In the genomic region with DNA sequence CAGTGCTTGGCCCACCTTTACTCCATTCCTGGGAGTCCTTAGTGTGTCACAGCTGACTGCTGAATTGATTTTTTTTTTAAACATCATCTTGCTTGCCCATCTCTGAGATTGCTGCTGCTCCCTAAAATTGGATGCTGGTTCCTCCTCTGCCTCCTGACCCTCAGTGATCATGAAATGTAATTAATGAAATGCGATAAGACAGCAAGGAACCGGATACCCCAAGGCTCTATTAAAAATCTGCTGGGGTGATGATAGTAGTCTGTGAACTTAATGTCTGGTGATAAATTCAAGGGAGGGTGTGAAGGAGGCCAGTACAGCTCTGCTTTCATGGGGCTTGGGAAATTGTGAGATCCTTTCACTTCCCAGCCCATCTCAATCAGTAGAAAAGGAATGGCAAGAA, we compare ENCODE assay signal across 28 mouse cellular contexts.
DNase-seq lines count a peak whose midpoint lies in the region; ATAC-seq and TF ChIP-seq lines count a peak whose summit lies in the region.
"Had no signal": no experiment of that assay in that cellular context is flagged by ENCODE, and none has a peak within 500 bp of the region (broad histone marks: within the 10 kb centered on the region; RNA-seq: fewer than 3 reads in every experiment).

No protein-coding gene starts in this region.

- no peak overlapping the region for H3K9ac ChIP-seq in kidney, embryonic 14.5 days (ENCODE audit: low read depth, low read length)
- no peak overlapping the region for H3K9ac ChIP-seq in liver, embryonic 12.5 days
- no peak overlapping the region; the same call in 1 of the 2 replicates for H3K9ac ChIP-seq in liver, embryonic 14.5 days (replicated peaks)
- no peak overlapping the region for H3K9ac ChIP-seq in liver, postnatal 0 days (replicated peaks)
- H3K9ac ChIP-seq: embryonic facial prominence, embryonic 13.5 days; forebrain, embryonic 12.5 days; forebrain, embryonic 15.5 days; heart, embryonic 13.5 days; hindbrain, embryonic 14.5 days had no signal

- H3K9me3 ChIP-seq in kidney, embryonic 14.5 days (ENCODE audit: control insufficient read depth, low read length), result no peaks in the 10 kb centered on the region
- H3K9me3 ChIP-seq in liver, embryonic 12.5 days (replicated peaks), result no peaks in the 10 kb centered on the region
- H3K9me3 ChIP-seq in liver, embryonic 14.5 days (ENCODE audit: control insufficient read depth, low read length), result no peaks in the 10 kb centered on the region
- no peaks in the 10 kb centered on the region for H3K9me3 ChIP-seq in liver, postnatal 0 days (ENCODE audit: low read length)
- H3K9me3 ChIP-seq: embryonic facial prominence, embryonic 10.5 days; embryonic facial prominence, embryonic 13.5 days; forebrain, embryonic 12.5 days; forebrain, embryonic 15.5 days; heart, embryonic 10.5 days; heart, embryonic 13.5 days had no signal

- 57% methylated on average over 2 of the region's 2 CpGs for WGBS in kidney, embryonic 14.5 days
- 62% methylated on average over 2 of the region's 2 CpGs for WGBS in liver, embryonic 12.5 days (ENCODE audit: insufficient replicate concordance)
- 57% methylated on average over 2 of the region's 2 CpGs for WGBS in liver, embryonic 14.5 days (ENCODE audit: insufficient replicate concordance)
- 58% methylated on average over 2 of the region's 2 CpGs for WGBS in liver, postnatal 0 days (ENCODE audit: insufficient replicate concordance)

- H3K27me3 ChIP-seq in kidney, embryonic 14.5 days (ENCODE audit: control insufficient read depth, insufficient read depth, low read length), result no peaks in the 10 kb centered on the region
- no peaks in the 10 kb centered on the region for H3K27me3 ChIP-seq in liver, embryonic 12.5 days (replicated peaks)
- no peaks in the 10 kb centered on the region for H3K27me3 ChIP-seq in liver, embryonic 14.5 days (ENCODE audit: control insufficient read depth, insufficient read depth, low read length)
- H3K27me3 ChIP-seq in liver, postnatal 0 days (ENCODE audit: insufficient read depth, low read length), result no peaks in the 10 kb centered on the region
- H3K27me3 ChIP-seq: embryonic facial prominence, embryonic 13.5 days; forebrain, embryonic 12.5 days; forebrain, embryonic 15.5 days; heart, embryonic 13.5 days had no signal

- no peak overlapping the region for H3K4me2 ChIP-seq in kidney, embryonic 14.5 days (replicated peaks; ENCODE audit: low read depth, low read length)
- no peak overlapping the region for H3K4me2 ChIP-seq in liver, embryonic 12.5 days
- no peak overlapping the region; the same call in 1 of the 2 replicates for H3K4me2 ChIP-seq in liver, embryonic 14.5 days (ENCODE audit: low read depth)
- H3K4me2 ChIP-seq in liver, postnatal 0 days (ENCODE audit: low read depth, low read length), result no peak overlapping the region
- H3K4me2 ChIP-seq: embryonic facial prominence, embryonic 13.5 days; forebrain, embryonic 12.5 days; forebrain, embryonic 15.5 days; heart, embryonic 13.5 days; hindbrain, embryonic 14.5 days had no signal

- ATAC-seq in kidney, embryonic 14.5 days (ENCODE audit: low FRiP score, low TSS enrichment), result peak; percentile 54; the same call in 1 of the 2 replicates
- no peak for ATAC-seq in liver, embryonic 12.5 days
- ATAC-seq in liver, embryonic 14.5 days (ENCODE audit: insufficient read depth), result no peak
- ATAC-seq in liver, postnatal 0 days, result no peak
- ATAC-seq: forebrain, embryonic 15.5 days had no signal

- H3K4me1 ChIP-seq in kidney, embryonic 14.5 days (ENCODE audit: control insufficient read depth, insufficient read depth, low read length), result peaks cover 17% of the 10 kb centered on the region
- peaks cover 77% of the 10 kb centered on the region for H3K4me1 ChIP-seq in liver, embryonic 12.5 days
- peaks cover 51 to 52% of the 10 kb centered on the region in 2 experiments for H3K4me1 ChIP-seq in liver, embryonic 14.5 days (replicated peaks; ENCODE audit: control insufficient read depth in 2 of 2, insufficient read depth in 2 of 2, low read length in 1 of 2)
- H3K4me1 ChIP-seq in liver, postnatal 0 days (ENCODE audit: insufficient read depth), result peaks cover 25% of the 10 kb centered on the region

- no peak for DNase-seq in kidney, postnatal 10 days
- no peak for DNase-seq in liver
- DNase-seq in liver, embryonic 14.5 days (ENCODE audit: low read depth in 3 of 3, low spot score in 3 of 3), result no peak
- DNase-seq in liver, postnatal 0 days, result no peak
- no peak for DNase-seq in left cerebral cortex, postnatal 14 days (ENCODE audit: low spot score in 2 of 2)
- DNase-seq in cerebellum, adult 9-11 months, result no peak
- DNase-seq: adrenal gland, adult 2 months; adrenal gland, postnatal 14 days; cerebellum, adult 11 months; cerebellum, adult 2 months; cerebellum, postnatal 10 days; cerebellum, postnatal 36 days; embryo, embryonic 11 days; gastrocnemius, postnatal 10 days; gastrocnemius, postnatal 36 days; heart, adult 2 months; heart, postnatal 14 days; heart, postnatal 4 days had no signal

- TF ChIP-seq CTCF in liver, embryonic 14.5 days (IDR thresholded peaks at IDR 0.05; ENCODE audit: low read depth), result no peak
- TF ChIP-seq CTCF in liver, postnatal 0 days (IDR thresholded peaks at IDR 0.05; ENCODE audit: low read depth), result no peak

- H3K27ac ChIP-seq in kidney, embryonic 14.5 days (ENCODE audit: low read depth, low read length), result no peak overlapping the region
- H3K27ac ChIP-seq in liver, embryonic 12.5 days, result peak overlapping the region; percentile 99
- peak overlapping the region; percentile 19; the same call in 1 of the 2 replicates for H3K27ac ChIP-seq in liver, embryonic 14.5 days
- H3K27ac ChIP-seq in liver, postnatal 0 days (ENCODE audit: low read depth), result 0 out of 2 replicates have a peak overlapping the region, but pooled peaks have one; percentile 12
- H3K27ac ChIP-seq: embryonic facial prominence, embryonic 10.5 days; embryonic facial prominence, embryonic 13.5 days; forebrain, embryonic 12.5 days; forebrain, embryonic 15.5 days; heart, adult 2 months; heart, embryonic 13.5 days; hindbrain, embryonic 14.5 days had no signal

- no peaks in the 10 kb centered on the region for H3K36me3 ChIP-seq in kidney, embryonic 14.5 days (ENCODE audit: control insufficient read depth, insufficient read depth, low read length)
- H3K36me3 ChIP-seq in liver, embryonic 12.5 days, result no peaks in the 10 kb centered on the region
- no peaks in the 10 kb centered on the region for H3K36me3 ChIP-seq in liver, embryonic 14.5 days (replicated peaks; ENCODE audit: control insufficient read depth, insufficient read depth, low read depth)
- no peaks in the 10 kb centered on the region for H3K36me3 ChIP-seq in liver, postnatal 0 days (replicated peaks; ENCODE audit: insufficient read depth, low read length)
- H3K36me3 ChIP-seq: embryonic facial prominence, embryonic 10.5 days; embryonic facial prominence, embryonic 13.5 days; forebrain, embryonic 12.5 days; forebrain, embryonic 15.5 days; heart, embryonic 10.5 days; heart, embryonic 13.5 days had no signal

- no peak for TF ChIP-seq EP300 in liver, embryonic 14.5 days (IDR thresholded peaks at IDR 0.05; ENCODE audit: low read depth)
- TF ChIP-seq EP300 in liver, postnatal 0 days (IDR thresholded peaks at IDR 0.05; ENCODE audit: low read depth), result no peak

- H3K4me3 ChIP-seq in kidney, embryonic 14.5 days (ENCODE audit: low read length), result no peak overlapping the region
- no peak overlapping the region for H3K4me3 ChIP-seq in liver, embryonic 12.5 days
- no peak overlapping the region for H3K4me3 ChIP-seq in liver, embryonic 14.5 days (ENCODE audit: insufficient read depth in 1 of 2, low read depth in 2 of 2, low read length in 2 of 2)
- H3K4me3 ChIP-seq in liver, postnatal 0 days (ENCODE audit: low read depth, low read length), result no peak overlapping the region
- H3K4me3 ChIP-seq: embryonic facial prominence, embryonic 10.5 days; embryonic facial prominence, embryonic 13.5 days; erythroblast, embryonic 14.5 days; forebrain, embryonic 12.5 days; forebrain, embryonic 15.5 days; heart, adult 2 months; heart, embryonic 10.5 days; heart, embryonic 13.5 days had no signal

- intact Hi-C loops in left cerebral cortex, postnatal 14 days (cut with DNase I), result no loop called here
